Mouse (Mus musculus) heart, embryonic 16.5 days (tissue): ENCODE results near the gene Dmrtb1. TPM values are rescaled to one million over a fixed set of nuclear protein-coding genes. Genes with fewer than 3 reads are reported as not detected.

ENCODE experiments used
- ATAC-seq: fragments of 200-750 bp; cut with Nextera tagmentation; replicated peaks from 2 replicates; pipeline ENCODE4 v1.8.0; 2017; ENCODE audit warnings: moderate number of reproducible peaks; ENCODE audit not compliant: insufficient read depth, low FRiP score; ENCODE audit errors: extremely low read depth
- H3K27ac ChIP-seq: fragments of 300-500 bp; sonication (generic); 2 replicates; pipeline ENCODE4 v1.5.1; 2014; ENCODE audit warnings: mild to moderate bottlenecking, low read length, control low read depth, moderate library complexity
- H3K27me3 ChIP-seq: fragments of 300-500 bp; sonication (generic); 2 replicates; pipeline ENCODE4 v1.6.1; 2014; ENCODE audit warnings: low read length, mixed read lengths; ENCODE audit not compliant: control insufficient read depth, insufficient read depth
- H3K36me3 ChIP-seq: fragments of 300-500 bp; sonication (generic); 2 replicates; pipeline ENCODE4 v1.6.1; 2014; ENCODE audit not compliant: control insufficient read depth, insufficient read depth
- H3K4me1 ChIP-seq: fragments of 300-500 bp; sonication (generic); 2 replicates; pipeline ENCODE4 v1.6.1; 2014; ENCODE audit warnings: low read length, mixed read lengths; ENCODE audit not compliant: control insufficient read depth, insufficient read depth
- H3K4me2 ChIP-seq: fragments of 300-500 bp; sonication (generic); 2 replicates; pipeline ENCODE4 v1.6.1; 2014; ENCODE audit warnings: low read depth, mild to moderate bottlenecking, control low read depth, low read length
- H3K4me3 ChIP-seq: fragments of 300-500 bp; sonication (generic); 2 replicates; pipeline ENCODE4 v1.5.1; 2014; ENCODE audit warnings: mild to moderate bottlenecking, control low read depth, low read length
- H3K9ac ChIP-seq: fragments of 300-500 bp; sonication (generic); 2 replicates; pipeline ENCODE4 v1.6.1; 2014; ENCODE audit warnings: low read length, control low read depth
- H3K9me3 ChIP-seq: fragments of 300-500 bp; sonication (generic); replicated peaks from 2 replicates; pipeline ENCODE4 v1.6.1; 2016; ENCODE audit warnings: low read length; ENCODE audit not compliant: control insufficient read depth
- WGBS: fragments of 180-500 bp; shearing (Covaris S2); extraction: QIAGEN DNeasy Blood & Tissue Kit; methylation state at CpG from one replicate; pipeline ENCODE4 v1.1.7; 2014; 5-methylcytosine and 5-hydroxymethylcytosine counted together
- microRNA-seq: library from miRNA; unstranded; fragments of <30 nt; microRNA quantifications from one replicate; pipeline ENCODE4, GENCODE M21; 2017
- polyA plus RNA-seq: library from polyadenylated mRNA; unstranded; fragments of >200 nt; fragmentation: Nextera tagmentation; extraction: Ambion mirVana; gene quantifications from 2 replicates; pipeline ENCODE4 v1.2.1, GENCODE M21; 2015

Dmrtb1 gene
- polyA plus RNA-seq, 1 experiment from 2014 or later, result not detected

DNA sequence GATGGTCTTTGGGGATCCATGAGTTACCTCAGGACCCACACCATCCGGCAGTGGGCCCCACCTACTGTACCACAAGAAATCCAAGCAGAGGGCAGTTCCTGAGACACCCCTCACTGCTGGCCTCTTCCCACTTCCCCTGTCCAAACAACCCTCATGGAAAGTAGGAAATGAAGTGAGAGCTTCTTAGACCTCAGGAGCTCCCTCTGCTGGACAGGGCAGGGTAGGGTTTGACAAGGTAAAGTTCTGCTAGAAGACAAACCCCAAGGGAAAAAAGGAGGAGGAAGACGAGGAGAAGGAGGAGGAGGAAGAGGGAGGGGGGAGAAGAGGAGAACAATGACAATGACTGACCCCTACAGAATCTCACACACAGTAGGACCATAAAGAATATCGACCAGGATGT is 46.4 kb downstream of the Dmrtb1 start:
- no peaks in the 10 kb centered on the region for H3K36me3 ChIP-seq
- no peak overlapping the region for H3K9ac ChIP-seq
- no peaks in the 10 kb centered on the region for H3K27me3 ChIP-seq
- no peak overlapping the region for H3K4me3 ChIP-seq
- ATAC-seq, result no peak
- 68% methylated on average over 3 of the region's 3 CpGs for WGBS
- no peaks in the 10 kb centered on the region for H3K4me1 ChIP-seq
- no peak overlapping the region for H3K4me2 ChIP-seq
- no peak overlapping the region for H3K27ac ChIP-seq
- H3K9me3 ChIP-seq, result no peaks in the 10 kb centered on the region

DNA sequence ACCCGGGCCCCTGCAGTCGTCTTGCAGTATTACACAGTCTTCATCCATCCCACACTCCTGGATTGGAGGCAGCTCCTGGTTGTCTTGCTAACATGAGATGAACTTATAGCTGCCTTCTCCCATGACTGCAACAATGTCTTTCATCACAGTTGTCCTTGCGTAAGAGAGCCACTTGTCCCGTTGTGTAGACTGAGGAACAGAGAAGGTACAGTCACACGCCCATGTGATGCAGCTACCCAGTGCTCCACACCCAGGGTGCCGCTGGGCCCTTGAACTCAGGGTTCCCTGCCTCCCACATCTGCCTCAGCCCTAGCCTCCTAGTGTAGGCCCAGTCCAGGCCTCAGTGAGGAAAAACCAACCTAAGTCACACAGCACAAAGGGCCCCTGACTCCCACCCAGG is 47.9 kb downstream of the Dmrtb1 start:
- no peak for ATAC-seq
- no peaks in the 10 kb centered on the region for H3K27me3 ChIP-seq
- H3K4me2 ChIP-seq, result no peak overlapping the region
- no peaks in the 10 kb centered on the region for H3K9me3 ChIP-seq
- H3K4me3 ChIP-seq, result no peak overlapping the region
- no peak overlapping the region for H3K27ac ChIP-seq
- 71% methylated on average over 6 of the region's 6 CpGs for WGBS
- H3K9ac ChIP-seq, result no peak overlapping the region
- no peaks in the 10 kb centered on the region for H3K4me1 ChIP-seq
- no peaks in the 10 kb centered on the region for H3K36me3 ChIP-seq

DNA sequence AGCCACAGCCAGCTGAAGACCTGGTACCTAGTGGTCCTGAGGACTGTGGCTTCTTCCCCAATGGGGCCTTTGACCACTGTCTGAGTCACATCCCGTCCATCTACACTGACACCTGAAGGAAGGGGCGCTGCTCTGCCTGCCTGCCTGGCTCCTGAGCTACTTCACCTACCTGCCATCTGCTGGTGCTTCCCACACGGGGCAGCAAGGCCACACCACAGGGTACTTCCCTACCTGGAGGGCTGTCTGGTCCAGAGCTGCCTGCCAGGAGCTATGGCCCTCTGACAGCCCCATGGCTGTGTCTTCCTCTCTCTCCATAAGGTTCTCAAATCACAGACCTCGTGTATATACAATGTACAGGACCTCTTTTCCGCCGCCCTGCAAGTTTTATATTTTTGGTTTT is 49.4 kb downstream of the Dmrtb1 start:
- Histone ChIP-seq H3K4me1 (no peaks in the 10 kb centered on the region), H3K4me2 (no peak overlapping the region), H3K9me3 (no peaks in the 10 kb centered on the region), H3K27ac (no peak overlapping the region), H3K36me3 (no peaks in the 10 kb centered on the region), H3K9ac (no peak overlapping the region), H3K4me3 (no peak overlapping the region), H3K27me3 (no peaks in the 10 kb centered on the region)
- 71% methylated on average over 6 of the region's 6 CpGs for WGBS
- ATAC-seq, result no peak

DNA sequence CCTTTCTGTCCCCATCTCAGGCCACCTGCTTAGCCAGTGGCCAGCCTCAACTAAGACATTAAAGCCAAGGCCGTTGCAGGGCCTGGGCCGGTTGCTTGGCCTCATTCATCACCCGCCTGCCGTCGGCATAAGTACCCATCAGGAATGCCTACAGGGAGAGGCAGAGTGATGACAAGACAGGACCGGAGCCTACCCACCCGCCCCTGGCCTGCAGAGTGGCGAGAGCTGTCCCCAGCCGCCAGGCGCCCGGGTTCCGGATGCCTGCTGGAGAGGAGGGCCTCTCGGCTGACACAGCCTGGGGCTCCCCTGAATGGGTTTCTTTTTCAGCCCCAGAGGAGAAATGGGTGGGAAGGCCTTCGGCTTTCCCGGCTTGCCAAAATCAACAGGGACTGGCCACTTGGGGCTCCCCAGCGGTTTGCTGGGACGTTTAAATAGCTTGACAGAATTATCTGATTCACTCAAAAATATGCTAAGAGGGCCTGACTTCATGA is 55.1 kb downstream of the Dmrtb1 start:
- H3K4me2 ChIP-seq, result no peak overlapping the region
- 16% methylated on average over 17 of the region's 17 CpGs for WGBS
- no peaks in the 10 kb centered on the region for H3K9me3 ChIP-seq
- no peaks in the 10 kb centered on the region for H3K36me3 ChIP-seq
- H3K4me3 ChIP-seq, result no peak overlapping the region
- peak; percentile 63 for ATAC-seq
- peaks cover 5% of the 10 kb centered on the region for H3K4me1 ChIP-seq
- H3K27me3 ChIP-seq, result peaks cover 5% of the 10 kb centered on the region
- no peak overlapping the region for H3K27ac ChIP-seq
- 0 out of 2 replicates have a peak overlapping the region, but pooled peaks have one; percentile 26 for H3K9ac ChIP-seq

DNA sequence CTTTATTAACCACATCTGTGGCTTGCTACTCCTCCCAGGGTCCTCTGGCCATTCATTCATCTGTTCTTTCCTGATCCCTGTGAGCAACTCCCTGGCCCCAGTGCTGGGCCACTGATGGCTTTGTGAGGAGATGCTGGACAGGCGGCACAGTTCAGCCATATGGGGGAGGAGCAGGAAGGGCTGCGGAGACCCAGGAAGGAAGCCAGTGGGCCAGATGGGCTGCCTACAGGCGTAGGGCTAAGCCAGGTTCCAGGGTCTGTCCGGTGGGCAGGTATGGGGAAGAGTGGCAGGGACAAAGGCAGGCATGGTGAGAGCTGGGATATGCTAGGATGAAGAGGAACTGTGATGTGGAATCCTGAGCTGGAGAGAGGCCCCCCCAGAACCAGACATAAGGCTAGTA is 55.8 kb downstream of the Dmrtb1 start:
- H3K9ac ChIP-seq, result no peak overlapping the region
- no peak overlapping the region for H3K27ac ChIP-seq
- H3K4me1 ChIP-seq, result peaks cover 5% of the 10 kb centered on the region
- WGBS, result 81% methylated on average over 4 of the region's 4 CpGs
- H3K4me2 ChIP-seq, result no peak overlapping the region
- peaks cover 5% of the 10 kb centered on the region for H3K27me3 ChIP-seq
- no peaks in the 10 kb centered on the region for H3K36me3 ChIP-seq
- no peak overlapping the region for H3K4me3 ChIP-seq
- ATAC-seq, result no peak
- H3K9me3 ChIP-seq, result no peaks in the 10 kb centered on the region

Small RNA genes within 50 kb of the gene (microRNA-seq; reads per million reads assigned to microRNA genes)
- not detected for gene Gm25123

Other genes with a start within 250 kb of the Dmrtb1 start
- 0.16 and 0.47 TPM in 2 replicates for gene Glis1, start 249.6 kb downstream of the Dmrtb1 start, polyA plus RNA-seq
- 0.67 and 0.91 TPM in 2 replicates for gene Lrp8, start 118.0 kb upstream of the Dmrtb1 start, polyA plus RNA-seq
- 77.2 and 86.6 TPM in 2 replicates for gene Magoh, start 195.5 kb upstream of the Dmrtb1 start, polyA plus RNA-seq
- 95.2 and 99.1 TPM in 2 replicates for gene 0610037L13Rik, start 205.6 kb upstream of the Dmrtb1 start, polyA plus RNA-seq
- 62.8 and 69.2 TPM in 2 replicates for gene Cpt2, start 239.4 kb upstream of the Dmrtb1 start, polyA plus RNA-seq